Mouse (Mus musculus): Measurements from ENCODE around the gene Ssh1.

Gene Ssh1

DNA sequence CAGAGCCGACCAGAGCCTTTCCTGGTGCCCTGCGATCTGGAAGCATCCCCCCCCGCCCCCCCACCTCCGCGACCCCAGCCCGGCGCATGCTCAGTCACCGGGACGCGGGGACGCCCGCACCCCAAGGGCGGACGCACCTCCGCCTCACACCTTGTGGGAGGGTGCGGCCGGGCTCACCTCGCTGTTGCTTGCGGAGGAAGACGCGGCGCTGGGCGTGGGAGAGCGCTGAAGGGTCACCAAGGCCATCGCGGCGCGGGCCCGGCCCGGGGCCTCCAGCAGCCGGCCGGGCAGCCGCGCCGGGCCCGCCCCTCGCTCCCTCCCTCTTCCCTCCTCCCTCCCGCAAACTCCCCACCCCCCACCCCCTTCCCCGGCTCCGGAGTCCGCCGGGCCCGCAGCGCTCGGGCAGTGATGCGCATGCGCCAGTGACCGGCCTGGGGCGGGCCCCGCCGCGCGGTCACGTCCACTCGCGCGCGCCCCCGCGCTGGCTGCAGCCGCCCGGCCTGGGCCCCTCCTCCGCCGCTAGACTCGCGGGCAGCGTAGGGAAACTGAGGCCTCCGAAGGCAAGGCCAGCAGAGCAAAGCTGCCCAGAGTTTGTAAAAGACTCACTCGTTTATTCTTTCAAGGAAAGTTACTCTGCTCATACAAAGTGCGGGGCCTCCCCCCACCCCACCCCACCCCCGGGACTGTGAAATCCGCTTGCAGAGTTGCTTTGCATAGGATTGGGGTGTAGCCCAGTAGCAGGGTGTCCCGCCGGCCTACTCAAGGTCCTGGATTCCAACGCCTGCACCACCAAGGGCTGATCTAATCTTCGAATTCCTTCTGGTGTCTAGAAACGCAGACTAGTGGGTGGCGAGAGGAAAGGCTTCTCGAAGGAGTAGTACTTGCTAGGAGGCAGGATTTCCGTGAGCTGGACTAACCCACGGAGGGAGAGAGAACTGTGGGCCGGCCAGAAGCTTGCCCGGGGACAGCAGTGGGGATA lies at the start of gene Ssh1:
Gene Ssh1, minus strand, starts transcription at position 408 of the 979 bp plus-strand sequence.
- peak; percentile 78 for DNase-seq (ENCODE audit: low read depth, low spot score)

DNA sequence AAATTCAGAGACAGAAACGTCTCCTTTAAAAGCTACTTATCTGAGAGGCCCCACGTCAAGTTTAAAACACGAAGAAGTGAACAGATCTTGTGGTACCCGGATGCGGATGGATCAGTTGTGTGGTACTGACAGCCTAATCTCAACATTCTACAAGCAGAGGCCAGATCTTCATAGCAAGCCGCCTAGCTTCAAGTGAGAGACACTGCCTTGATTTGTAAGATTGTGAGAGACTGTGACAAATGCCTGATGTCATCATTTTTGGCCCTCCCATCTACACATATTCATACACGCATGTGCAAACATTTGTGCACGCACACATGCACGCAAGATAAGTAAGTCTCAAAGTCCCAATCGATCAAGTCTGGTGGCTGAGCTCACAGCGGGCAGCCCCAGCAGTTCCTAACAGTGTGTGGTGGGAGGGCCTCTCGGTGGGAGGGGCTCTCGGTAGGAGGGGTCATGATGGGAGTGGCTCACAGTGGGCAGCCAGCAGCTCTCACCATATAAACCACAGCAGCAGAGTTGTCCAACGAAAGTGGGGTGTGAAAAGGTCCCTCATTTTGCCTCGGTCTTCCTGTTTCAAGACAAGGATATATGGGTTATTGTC lies 47.7 kb upstream of the Ssh1 start:
- DNase-seq (ENCODE audit: low read depth, low spot score), result peak; percentile 19

DNA sequence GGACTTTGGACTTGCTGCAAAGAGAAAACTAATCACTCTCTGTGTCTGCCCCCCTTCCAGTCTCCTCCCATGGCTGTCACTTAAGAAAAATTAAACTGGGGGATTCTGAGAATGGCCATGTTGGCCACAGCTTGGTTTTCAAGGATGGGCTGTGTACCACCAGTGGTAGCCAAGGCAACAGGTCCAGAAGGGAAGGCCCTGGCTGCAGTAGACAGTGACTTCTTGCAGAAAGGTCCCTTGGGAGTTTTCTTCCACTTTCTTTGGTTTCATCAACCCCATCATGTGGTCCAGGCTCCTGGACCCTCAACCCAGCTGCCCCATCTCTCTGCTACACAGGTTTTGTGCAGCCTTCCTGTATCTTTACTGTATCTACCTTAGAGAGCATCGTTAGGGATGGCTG lies 47.2 kb upstream of the Ssh1 start:
- DNase-seq (ENCODE audit: low read depth, low spot score), result no peak

DNA sequence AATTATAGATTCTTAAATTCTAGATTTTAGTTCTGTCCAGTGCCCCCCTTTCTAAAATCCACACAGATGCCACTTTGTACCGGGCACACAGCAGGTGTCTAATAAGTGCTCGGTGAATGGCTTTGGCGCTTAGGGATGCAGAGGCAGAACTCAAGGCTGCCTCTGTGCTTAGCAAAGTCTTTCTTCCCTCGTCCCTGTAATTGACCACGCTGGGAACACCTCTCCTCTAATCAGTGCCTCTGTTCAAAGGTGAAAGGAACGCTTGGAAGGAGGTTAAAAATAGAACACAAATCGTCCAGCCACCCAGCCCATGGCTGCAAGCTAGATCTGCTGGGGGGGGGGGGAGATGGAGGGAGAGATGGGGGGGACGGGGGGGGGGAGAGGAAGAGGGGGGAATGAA lies 46.8 kb upstream of the Ssh1 start:
- no peak for DNase-seq (ENCODE audit: low read depth, low spot score)

DNA sequence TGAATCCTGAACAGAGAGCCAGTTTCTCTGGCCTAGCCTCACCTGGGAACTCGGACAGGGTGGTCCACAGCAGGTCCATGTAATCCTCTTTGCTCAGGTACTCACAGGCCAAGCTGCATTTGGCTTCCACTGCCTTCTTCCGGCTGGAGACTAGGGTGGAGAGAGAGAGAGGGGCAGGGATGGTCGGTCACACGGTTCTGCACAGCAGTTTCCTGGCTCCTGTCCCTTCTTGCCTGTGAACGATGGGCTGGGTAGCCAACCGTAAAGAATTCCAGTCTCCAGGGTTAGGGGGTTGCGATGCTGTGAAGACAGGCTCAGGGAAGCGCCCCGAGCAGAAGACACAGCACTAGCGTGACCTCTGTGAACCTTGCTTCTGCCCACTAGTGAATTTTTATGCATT lies 41.4 kb upstream of the Ssh1 start:
- no peak for DNase-seq (ENCODE audit: low read depth, low spot score)

DNA sequence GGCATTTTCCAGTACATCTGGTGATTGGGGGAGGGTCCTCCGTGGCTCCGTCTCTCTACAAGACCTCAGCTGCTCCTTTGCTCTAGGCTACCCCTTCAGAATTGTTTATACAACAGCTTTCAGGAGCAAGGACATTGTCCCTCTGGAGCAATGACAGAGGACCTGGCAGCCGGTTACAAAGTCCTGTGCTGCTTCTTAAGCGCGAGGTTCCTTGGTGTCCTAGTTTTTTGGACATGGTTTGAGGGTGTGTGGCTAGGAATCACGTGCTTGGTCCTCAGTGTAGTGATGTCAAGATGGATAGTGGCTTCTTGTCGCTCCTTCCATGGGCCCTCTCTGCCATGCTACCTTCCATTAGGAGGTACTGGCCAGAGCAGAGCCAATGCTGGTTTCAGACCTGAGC lies 40.7 kb upstream of the Ssh1 start:
- no peak for DNase-seq (ENCODE audit: low read depth, low spot score)

DNA sequence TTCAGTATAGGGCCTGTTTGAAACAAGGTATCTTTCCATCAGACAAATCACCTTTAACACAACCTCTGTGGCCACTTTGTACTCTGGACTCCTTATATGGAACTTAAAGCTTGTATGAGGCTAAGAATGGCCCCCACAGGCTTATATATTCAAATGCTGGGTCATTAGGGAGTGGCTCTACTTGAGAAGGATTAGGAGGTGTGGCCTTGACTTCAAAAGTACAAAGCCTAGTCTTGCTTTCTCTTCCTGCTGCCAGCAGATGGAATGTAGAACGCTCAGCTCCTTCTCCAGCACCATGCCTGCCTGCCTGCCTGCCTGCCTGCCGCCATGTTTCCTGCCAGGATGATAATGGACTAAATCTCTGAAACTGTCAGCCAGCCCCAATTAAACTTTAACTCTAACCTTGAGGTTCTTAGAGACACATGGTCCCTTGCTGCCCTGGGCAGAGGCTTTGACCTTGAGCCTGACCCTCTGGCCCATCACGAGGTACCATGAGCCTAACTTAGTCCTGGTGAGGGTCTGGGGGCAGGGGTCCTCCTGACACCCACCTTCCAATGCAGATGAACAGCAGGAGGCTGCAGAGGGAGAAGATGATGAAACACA lies 38.6 kb upstream of the Ssh1 start:
- no peak for DNase-seq (ENCODE audit: low read depth, low spot score)

DNA sequence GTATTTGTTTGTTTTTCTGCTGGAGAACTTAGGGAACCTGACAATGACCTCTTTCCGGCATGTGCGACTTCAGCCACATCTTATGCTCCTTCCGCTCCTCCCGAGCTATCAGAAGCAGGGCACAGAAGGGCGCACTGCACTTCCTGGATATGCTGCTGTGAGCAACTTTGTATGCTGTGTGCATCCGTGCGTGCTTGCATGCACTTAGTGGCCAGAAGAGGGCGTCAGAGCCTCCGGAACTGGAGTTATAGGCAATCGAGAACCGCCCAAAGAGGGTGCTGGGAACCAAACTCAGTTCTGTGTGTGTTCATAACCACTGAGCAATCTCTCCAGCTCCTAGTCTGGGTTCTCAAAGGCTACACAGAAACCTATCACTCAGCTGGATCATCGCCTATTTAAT lies 37.0 kb upstream of the Ssh1 start:
- no peak for DNase-seq (ENCODE audit: low read depth, low spot score)

DNA sequence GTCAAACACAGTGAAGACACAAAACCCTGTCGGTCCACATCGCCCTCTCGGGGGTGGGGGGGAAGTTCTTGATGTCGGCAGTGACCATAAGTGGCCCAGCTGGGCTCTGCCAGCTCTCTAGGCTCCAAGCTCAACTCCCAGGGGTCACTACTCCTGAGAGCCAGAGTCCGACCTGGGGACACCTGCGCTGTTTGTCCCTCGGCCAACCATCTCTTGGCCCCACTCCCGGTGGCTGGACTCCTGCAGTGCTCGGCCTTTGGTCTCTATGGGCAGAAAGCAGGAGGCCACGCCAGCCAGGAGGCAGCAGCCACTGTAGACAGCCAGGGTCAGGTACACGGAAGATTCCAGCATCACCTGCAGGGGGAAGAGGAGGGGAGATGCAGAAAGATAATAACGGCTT lies 34.4 kb upstream of the Ssh1 start:
- DNase-seq (ENCODE audit: low read depth, low spot score), result no peak

DNA sequence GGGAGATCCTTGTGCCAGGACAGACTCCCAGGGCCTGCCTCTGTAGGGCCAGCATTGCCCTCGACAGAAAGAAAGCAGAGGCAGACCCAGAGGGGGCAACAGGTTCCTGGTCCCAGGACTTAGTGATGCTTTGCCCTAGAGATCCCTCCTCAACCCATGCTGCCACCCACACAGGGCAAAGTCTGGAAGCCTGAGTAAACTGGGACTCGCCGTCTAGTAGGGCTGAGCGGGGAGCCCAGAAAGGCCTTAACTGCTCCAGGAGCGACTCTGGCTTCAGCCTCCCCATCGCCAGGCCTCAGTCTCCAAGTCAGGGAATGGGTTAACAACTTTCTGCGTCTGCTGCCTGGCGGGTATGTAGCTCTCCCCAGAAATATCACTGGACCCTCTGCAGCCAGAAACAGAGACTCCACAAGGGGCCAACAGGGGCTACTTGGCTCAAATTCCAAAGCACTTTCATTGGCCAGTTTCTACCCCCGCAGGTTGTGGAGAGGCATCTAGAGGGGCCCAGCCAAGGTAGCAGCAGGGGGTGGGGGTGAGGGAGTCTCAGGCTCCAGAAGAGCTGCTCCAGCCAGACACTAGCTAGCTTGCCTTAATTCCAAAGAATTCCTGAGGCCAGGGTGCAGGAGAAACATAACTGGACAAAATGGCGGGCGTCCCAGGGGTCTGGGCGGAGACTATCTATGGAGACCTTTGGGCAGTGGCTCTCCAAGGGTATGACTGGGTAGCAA lies 33.7 kb upstream of the Ssh1 start:
- DNase-seq (ENCODE audit: low read depth, low spot score), result no peak

DNA sequence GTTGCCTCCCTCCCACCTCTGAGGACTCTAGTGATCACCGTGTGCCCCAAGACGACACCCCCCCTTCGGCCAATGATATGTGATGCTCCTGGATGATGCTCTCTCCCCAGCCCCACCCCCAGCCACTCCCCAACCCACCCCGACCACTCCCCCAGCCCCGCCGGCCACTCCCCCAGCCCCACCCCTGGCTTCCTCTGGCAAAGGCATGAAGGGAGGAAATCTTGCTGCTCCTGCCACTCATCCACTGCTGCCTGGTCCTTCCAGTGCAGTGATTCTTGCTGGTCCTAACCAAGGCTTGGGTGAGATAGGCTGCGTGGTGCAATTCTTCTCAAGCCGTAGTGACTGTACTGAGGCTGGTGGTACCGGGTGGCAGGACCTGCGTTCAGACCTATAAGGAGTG lies 31.2 kb upstream of the Ssh1 start:
- no peak for DNase-seq (ENCODE audit: low read depth, low spot score)

DNA sequence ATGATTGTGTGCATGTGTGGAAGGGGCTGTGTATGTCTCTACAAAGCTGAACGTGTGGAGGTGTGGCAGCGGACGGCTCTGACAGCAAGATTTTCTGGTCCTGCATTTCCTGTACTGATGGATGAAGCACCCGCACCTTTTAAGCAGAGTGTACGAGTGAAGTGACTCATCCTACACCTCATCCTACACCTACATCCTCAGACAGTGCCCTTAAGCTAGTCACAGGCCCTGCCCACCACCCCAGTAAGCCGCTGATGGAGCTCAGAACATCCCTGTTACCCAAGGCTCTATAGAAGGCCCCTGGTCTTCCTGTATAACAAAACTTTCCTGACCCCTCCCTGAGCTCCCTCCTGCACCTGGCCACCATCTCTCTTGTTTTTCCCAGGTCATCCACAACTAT lies 30.7 kb upstream of the Ssh1 start:
- no peak for DNase-seq (ENCODE audit: low read depth, low spot score)

DNA sequence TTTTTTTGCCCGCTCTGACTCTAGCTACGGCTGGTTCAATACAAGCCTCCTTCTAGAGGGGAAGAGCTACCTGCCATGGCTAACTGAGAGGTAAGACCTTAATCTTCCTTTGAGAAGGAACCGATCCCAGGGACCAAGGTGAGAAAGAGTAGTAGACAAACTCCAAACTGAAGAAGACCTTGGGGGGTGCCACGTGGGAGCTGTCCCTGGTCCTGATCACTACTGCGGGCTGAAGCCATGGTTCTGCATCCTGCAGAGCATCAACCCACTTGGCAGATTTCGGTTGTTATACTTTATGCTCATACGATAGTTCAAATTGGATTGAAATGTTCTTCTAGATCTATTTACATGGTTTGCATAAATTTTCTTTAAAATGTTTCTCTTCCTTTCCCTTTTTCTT lies 21.4 kb upstream of the Ssh1 start:
- no peak for DNase-seq (ENCODE audit: low read depth, low spot score)

DNA sequence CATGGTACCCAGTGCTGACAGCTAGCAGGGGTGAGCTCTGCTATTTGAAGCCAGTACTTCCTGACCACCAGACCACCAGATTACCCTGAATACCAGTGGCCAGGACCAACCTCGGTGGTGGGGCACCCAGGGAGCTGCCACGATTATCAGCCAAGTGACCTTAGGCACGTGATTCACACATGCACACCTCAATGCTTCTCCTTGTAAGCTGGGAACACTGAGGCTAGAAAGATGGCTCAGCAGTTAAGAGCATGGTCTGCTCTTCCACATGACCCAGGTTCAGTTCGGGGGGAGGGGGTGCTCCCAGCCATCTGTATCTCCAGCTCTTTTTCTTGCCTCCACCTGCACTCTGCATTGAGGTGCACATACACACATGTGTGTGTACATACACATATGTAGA lies 15.4 kb upstream of the Ssh1 start:
- DNase-seq (ENCODE audit: low read depth, low spot score), result no peak

DNA sequence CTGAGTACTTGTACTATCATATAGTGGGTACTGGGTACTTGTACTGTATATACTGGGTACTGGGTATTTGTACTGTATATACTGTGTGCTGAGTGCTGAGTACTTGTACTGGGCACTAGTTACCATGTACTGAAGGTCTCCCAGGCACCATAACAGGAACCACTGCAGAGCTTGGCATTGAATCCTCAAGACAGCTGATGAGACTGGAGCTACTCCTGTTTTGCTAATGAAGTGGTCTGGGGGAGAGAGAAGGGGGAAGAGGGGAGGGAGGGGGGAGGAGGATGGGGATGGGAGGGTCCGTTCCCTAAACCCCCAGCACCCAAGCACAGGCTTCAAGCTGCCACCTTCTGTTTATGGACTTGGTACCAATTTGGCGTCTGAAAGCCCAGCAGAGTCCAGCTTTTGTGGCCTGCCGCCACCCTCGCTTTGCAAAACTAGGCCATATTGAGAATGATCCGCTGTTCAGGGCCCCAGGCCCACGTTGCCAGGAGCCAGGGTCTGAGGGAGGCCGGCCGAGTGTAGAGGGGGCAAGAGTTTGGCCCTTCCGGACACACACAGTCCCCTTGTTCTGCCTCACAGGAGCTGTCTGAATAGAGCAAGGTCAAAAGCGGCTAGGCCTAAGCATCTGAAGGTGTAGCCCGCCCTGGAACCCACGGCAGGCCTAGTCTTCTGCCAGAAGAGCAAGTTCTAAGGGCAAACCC lies 14.2 kb upstream of the Ssh1 start:
- no peak for DNase-seq (ENCODE audit: low read depth, low spot score)

DNA sequence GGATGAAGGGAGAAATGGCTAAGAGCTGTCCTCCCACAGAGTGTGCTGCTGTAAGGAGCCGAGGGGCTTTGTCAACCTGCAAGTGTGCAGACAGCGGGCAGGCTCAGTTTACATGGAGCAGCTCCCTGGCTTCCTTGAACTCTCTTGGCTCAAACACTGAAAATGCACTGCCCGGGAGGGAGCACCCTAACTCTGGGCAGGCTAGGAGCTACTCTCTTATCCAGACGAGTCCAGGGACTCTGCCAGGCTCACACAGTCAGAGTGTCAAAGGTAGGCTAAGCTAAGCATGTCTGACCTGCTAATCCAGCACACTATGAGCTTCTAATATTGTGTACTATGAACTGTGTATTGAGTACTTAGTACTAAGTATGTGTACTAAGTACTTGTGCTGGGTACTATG lies 13.3 kb upstream of the Ssh1 start:
- no peak for DNase-seq (ENCODE audit: low read depth, low spot score)

DNA sequence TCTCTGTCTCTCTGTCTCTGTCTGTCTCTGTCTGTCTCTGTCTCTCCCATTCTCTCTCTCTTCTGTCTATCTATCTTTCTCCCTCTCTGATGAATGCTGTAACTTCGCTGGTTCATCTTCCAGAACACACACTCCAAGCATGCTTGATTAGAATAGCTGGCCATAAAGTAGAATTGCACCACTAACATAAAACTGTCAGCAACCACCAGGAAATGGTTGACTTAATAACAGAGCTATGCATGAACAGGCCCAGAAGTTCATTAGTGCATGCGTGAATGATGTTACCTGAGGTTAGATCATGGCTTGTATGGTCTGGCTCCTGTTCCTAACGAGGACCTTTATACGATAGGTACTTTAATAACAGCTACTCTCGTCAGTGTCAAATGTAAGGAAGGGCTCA lies 11.4 kb upstream of the Ssh1 start:
- DNase-seq (ENCODE audit: low read depth, low spot score), result no peak

DNA sequence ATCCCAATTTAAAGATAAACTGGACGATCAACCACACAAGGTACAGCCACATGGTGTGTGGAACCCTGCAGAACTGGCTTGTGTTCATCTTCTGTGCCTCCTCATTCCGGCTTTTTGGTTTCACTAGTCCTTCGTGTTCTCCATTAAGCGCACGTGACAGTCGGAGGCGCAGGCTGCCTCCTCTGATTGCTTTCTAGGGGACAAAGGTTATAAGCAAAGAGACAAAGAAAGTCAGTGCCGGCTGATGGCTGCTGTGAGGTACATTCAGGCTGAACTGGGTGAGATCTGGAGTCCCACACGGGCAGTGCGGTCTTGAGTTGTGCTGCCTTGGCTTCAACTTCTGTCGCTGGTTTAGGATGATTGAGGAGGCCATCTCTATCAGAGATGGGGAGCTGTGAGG lies 10.9 kb upstream of the Ssh1 start:
- no peak for DNase-seq (ENCODE audit: low read depth, low spot score)

DNA sequence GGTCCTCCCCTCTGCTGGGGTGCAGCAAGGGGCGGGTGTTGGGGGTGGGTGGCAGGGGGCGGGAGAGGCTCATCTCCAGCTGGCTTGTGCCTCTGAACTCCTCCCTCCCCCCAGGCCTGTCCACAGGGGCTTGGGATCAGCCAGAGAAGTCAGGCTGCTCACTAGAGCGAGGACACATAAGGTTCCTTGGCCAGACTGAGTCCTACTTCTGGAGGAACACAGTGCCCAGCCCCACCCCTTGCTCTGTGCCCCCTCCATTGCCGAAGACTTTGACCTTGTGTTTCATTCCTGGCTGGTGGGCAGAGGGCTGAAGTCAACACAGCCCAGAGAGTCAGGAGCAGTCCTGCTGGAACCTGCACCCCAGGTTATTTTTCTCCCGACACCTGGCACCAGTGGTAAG lies 9.8 kb upstream of the Ssh1 start, which contains the start of gene Dao:
Gene Dao, plus strand, starts transcription at position 162 of the 400 bp plus-strand sequence.
- no peak for DNase-seq (ENCODE audit: low read depth, low spot score)

DNA sequence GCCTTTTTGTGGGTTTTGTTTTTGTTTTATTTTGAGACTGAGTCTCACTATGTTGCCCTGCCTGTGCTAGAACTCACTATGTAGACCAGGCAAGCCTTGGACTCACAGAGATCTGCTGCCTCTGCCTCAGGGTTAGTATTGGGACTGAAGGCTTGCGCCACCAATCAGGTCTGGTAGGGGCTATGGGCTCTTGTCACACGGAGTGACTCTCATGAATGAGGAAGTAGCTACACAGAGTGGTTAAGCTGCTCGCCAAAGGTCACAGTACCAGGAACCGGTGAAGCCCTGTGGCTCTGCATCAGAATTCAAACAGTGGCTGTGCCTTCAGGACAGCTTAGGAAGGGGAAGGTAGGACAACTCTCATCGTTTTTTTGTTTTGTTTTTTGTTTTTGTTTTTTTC lies 5.7 kb upstream of the Ssh1 start:
- DNase-seq (ENCODE audit: low read depth, low spot score), result no peak

DNA sequence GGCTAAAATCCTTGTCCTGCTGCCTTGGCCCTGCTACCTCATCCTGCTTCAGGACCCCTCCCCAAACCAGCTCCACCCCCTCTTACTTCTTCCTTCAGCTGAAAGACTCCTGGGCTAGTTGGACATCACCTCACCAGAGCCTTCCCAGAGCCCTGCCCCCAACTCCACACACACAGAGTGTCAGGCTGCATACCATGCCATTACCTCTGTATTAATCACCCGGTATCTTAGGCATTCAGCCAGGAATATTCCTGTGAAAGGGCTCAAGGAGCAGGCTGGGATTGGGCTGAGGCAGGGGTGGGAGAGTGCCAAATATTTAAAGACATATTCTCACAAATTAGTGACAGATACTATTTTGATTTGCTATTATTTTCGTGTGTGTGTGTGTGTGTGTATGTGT lies 2.8 kb upstream of the Ssh1 start:
- peak; percentile 79 for DNase-seq (ENCODE audit: low read depth, low spot score)
